Mouse (Mus musculus): ENCODE results near the gene Zdhhc18.

- no peak for TF ChIP-seq MAX (IDR thresholded peaks at IDR 0.05; ENCODE audit: low read length)
- TF ChIP-seq POLR2A (IDR thresholded peaks at IDR 0.05; ENCODE audit: control insufficient read depth in 1 of 2, insufficient read depth in 1 of 2, low read depth in 1 of 2, low read length in 2 of 2, poor library complexity in 1 of 2): no peak
- no peak for TF ChIP-seq TAL1 (IDR thresholded peaks at IDR 0.05; ENCODE audit: low read length)
- TF ChIP-seq POLR2AphosphoS5 (IDR thresholded peaks at IDR 0.05; ENCODE audit: borderline replicate concordance, low read depth, low read length): no peak
- TF ChIP-seq CTCF (IDR thresholded peaks at IDR 0.05 in 2 of 3, conservative IDR thresholded peaks at IDR 0.05 in 1 of 3; ENCODE audit: control insufficient read depth in 1 of 3, insufficient read depth in 1 of 3, low read depth in 2 of 3, low read length in 3 of 3, poor library complexity in 1 of 3, severe bottlenecking in 1 of 3): no peak
- TF ChIP-seq KAT2A (conservative IDR thresholded peaks at IDR 0.05; ENCODE audit: low read depth, low read length): no peak
These were observed 72.0 kb downstream of the Zdhhc18 start for GRCm38 (mm10) chr4:133577983-133578382.
